Mouse (Mus musculus) yolk sac, embryonic 10.5 days (tissue): ENCODE measurements around the gene Pcif1.
A peak's percentile ranks its signal among the peaks of the same experiment; 100 is the strongest.
"Not testable (repeated sequence)": the region's sequence is repeated elsewhere in the genome, so short reads cannot be mapped to it uniquely, and the experiment has no call there.

Experiments used
- DNase-seq: peaks from one replicate; pipeline ENCODE4 v3.0.0-alpha.2; 2017; ENCODE audit warnings: low spot score

The Pcif1 gene

GRCm38 (mm10) chr2:164866741-164867551, 12.2 kb upstream of the Pcif1 start:
- peak; percentile 52 for DNase-seq

GRCm38 (mm10) chr2:164867566-164867965, 11.5 kb upstream of the Pcif1 start:
- no peak for DNase-seq

GRCm38 (mm10) chr2:164868491-164868890, 10.6 kb upstream of the Pcif1 start:
- DNase-seq: no peak

GRCm38 (mm10) chr2:164871602-164872303, 7.4 kb upstream of the Pcif1 start:
- DNase-seq: no peak

- no peak for DNase-seq
These were observed 5.5 kb upstream of the Pcif1 start for GRCm38 (mm10) chr2:164873621-164874020.

- DNase-seq: no peak
These were observed 4.8 kb upstream of the Pcif1 start for GRCm38 (mm10) chr2:164874239-164874769.

- not testable (repeated sequence) for DNase-seq
These were observed 3.5 kb upstream of the Pcif1 start for GRCm38 (mm10) chr2:164875648-164876047.

- not testable (repeated sequence) for DNase-seq
These were observed 1.5 kb upstream of the Pcif1 start for GRCm38 (mm10) chr2:164877376-164878215.

- DNase-seq: peak; percentile 81
These were observed 436 bp upstream of the Pcif1 start for GRCm38 (mm10) chr2:164878509-164879227.

- DNase-seq: peak; percentile 97
These were observed 619 bp downstream of the Pcif1 start for GRCm38 (mm10) chr2:164879568-164880277.

GRCm38 (mm10) chr2:164882619-164883018, 3.5 kb downstream of the Pcif1 start:
- no peak for DNase-seq

- no peak for DNase-seq
These were observed 6.7 kb downstream of the Pcif1 start for GRCm38 (mm10) chr2:164885788-164886187.

GRCm38 (mm10) chr2:164886617-164887016, 7.5 kb downstream of the Pcif1 start:
- DNase-seq: no peak

- no peak for DNase-seq
These were observed 9.9 kb downstream of the Pcif1 start for GRCm38 (mm10) chr2:164888996-164889395.

- no peak for DNase-seq
These were observed 10.9 kb downstream of the Pcif1 start for GRCm38 (mm10) chr2:164889960-164890359.

GRCm38 (mm10) chr2:164890411-164891049, 11.4 kb downstream of the Pcif1 start:
- DNase-seq: no peak

GRCm38 (mm10) chr2:164891056-164891834, 12.1 kb downstream of the Pcif1 start:
- DNase-seq: no peak

GRCm38 (mm10) chr2:164891908-164892695, 13.0 kb downstream of the Pcif1 start:
- no peak for DNase-seq
